Mouse (Mus musculus) hindlimb bud, embryonic 11.5 days (tissue): ENCODE data around the gene Lrrtm3.

Experiments used
- DNase-seq: peaks from one replicate; pipeline ENCODE4 v3.0.0-alpha.2; 2012; ENCODE audit warnings: low read depth, low spot score; ENCODE audit errors: extremely low spot score

Gene Lrrtm3

DNA sequence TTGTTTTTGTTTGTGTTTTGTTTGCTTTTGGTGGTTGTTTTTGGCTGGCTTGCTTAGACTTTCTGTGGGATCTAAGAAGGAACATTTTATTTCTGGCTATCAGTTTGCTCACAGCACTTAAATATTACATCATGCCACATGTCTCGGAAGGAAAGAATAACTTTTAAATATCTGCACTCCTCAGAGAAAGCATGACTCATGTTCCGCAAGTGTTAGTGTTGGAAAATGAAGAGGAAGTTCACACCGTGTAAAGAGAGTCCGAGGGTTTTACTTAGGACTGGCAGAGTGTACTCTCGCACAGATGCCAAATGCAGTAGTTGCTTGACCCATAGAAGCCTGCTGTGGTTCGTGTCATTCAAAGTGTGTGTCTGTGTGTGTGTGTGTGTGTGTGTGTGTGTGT lies 40.9 kb downstream of the Lrrtm3 start:
- DNase-seq: no peak

DNA sequence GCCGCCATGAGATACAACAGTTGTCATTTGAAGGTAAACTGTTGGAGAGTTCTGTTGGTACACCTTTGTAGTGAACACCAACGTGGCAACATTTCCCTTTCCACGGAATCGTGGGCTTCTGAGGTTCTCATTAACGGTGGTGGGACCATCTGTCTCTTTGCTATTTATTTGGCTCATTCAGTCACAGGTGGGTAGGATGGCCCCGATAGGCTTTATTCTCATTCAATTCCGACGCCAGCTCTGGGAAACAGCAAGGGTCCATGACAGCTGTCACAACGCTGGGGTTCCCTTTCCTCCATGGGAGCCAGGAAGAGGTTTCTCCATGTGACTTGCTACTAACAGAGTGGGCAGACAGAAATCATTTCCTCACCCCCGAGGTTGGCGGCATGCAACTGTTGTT lies 48.2 kb downstream of the Lrrtm3 start:
- DNase-seq: no peak

DNA sequence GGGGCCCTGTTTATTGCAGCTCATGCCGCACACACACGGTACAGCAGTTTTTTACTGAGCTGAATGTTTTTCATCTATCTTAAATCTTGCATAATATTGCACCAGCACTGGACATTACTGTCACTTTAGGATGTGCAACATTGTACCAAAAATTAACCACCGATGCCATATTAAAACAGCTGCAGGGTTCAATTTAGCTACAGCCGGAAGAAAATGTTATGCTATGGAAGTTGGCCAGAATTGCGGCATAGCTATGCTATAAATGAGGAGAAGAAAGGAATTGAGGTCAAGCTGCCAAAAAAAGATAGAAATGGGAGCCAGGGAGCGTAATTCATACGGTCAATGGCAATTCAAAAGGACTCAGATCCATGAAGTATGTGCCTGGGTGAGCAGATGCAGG lies 48.9 kb downstream of the Lrrtm3 start:
- DNase-seq: no peak

DNA sequence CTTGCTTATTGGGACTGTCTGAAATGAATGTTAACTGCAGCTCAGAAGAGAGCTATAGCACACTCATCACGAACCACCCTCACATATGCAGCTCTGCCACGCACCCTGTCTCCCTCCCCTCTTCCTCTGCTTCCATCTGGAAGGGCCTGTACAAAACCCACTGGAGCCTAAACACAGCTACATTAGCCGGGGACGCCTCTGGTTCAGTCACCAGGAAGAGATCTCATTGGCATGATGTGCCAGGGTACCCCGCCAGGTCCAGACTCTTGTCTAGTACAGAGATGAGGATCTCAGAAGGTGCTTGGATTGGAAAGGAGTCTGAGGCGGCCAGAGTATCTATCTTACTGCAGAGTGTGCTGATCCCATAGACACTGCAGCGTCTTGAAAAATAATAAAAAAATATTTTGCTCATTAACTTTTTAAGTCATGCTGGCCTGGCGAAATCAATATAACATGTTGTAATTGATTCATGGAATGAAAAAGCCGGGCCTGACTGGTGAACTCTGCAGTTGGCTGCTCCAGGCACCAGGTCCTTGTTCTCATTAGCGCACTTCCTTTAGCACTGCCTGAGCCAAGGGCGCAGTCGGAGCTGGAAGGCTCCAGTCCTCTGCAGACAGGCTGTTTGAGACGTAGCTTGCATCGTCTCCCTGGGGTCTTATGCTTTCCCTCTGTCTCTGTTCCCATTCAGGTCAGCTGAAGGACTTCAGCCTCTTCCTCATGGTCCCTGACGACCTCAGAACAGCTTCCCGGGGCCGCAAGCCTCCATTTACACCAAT lies 50.1 kb downstream of the Lrrtm3 start:
- DNase-seq: no peak

DNA sequence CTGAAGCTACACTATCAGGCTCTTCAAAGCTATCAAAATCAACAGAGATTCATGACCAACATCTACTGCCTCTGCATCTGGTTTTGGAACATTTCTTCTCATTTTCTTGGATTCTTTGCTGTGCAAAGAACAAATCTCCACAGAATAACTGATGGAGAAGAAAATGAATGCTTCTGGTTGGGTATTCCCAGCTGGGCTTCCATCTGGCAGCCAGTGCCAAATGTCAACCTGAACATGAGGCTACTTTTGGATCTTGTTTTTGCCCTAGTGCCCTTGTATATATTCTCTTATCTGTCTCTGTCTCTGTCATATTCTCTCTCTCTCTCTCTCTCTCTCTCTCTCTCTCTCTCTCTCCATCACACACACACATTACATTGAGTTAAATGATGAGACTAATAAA lies 59.2 kb downstream of the Lrrtm3 start:
- DNase-seq: no peak

DNA sequence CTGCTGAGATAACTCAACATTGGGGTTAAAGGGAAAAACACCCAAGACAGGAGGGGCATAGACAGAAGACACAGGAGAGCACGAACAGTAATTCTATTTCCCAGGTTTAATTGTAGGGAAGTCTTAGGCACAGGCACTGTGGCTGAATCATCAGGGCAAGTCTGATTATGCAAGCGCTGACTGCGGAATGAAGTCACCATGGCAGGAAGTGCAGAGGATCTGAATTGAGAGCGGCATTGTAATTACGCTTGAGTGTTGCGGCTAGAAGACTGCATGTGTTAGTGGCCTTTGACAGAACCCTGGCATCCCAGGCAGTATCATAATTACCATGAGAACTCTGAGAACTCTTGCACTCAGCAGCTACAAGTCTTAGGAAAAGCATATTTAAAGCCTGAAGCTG lies 66.7 kb downstream of the Lrrtm3 start:
- no peak for DNase-seq

DNA sequence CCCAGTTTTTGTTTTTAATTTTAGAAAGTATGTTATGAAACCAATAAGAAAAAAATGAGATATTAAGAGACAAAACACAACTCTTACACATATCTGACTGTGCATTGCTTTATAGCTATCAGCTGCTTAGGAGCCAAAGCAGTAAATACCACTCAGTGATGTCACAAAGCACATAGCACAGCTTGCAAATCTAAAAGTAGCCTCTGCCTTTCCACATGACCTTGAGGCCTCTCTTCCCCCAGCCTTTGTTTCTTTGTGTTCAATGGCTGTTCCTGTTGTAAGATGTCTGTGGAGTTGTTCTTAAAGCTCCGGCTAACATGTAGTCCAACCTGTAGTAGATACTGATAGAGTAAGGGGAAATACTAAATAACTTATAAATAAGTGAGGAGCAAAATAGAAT lies 69.7 kb downstream of the Lrrtm3 start:
- DNase-seq: no peak

DNA sequence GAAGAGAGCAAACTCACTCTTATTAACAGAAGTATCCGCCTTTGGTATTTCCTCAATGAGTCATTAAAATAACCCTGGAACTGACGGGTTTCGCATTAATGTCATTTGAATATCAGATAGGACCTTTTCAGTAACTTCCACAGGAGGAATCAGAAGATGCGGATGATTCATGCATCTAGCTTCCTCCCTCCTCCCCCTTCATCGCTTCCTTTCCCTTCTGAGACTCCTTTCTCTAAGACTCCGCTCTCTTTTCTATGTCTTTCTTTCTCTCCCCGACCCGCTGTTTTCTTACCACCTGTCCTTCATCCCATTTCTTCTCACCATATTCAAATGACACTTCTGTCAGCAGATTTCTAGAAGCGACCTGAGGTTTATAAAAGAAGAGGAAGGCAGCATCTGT lies 88.1 kb downstream of the Lrrtm3 start:
- no peak for DNase-seq

DNA sequence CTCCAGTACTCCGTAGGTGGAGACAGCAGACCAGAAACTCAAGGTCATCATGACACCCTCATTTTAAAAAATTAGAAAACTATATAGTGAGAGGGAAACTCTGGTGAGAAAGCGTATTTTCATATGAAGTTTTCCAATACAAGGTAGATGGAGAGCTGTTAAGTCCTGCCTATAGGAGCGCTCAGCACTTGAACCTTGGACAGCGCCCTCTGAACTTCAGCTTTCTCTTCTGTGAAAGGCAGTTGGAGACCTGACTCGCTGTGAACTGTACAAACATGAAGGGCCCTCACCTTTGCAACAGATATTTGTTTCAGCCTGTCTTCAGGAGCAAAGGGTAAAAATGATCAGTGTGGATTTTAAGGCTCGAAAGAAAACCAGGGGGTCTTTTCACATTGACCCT lies 88.5 kb downstream of the Lrrtm3 start:
- no peak for DNase-seq

DNA sequence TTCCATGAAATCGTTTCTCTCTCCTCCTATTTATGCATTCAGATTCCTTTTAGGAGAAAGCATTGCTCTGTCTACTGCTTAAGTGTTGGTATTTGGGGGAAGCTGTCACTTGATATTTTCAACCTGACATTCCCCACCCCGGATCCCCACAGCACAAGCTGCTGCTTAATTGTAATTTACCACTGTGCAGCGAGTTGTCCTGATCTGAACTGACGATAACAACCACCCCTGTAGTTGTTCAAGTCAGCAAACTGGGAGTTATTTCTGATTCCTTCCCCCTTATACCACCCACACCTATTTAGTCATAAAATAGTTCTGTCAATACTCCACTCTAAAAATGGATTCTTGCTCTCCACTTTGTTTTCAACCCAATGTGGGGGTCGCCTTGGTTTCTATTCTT lies 95.8 kb downstream of the Lrrtm3 start:
- no peak for DNase-seq

DNA sequence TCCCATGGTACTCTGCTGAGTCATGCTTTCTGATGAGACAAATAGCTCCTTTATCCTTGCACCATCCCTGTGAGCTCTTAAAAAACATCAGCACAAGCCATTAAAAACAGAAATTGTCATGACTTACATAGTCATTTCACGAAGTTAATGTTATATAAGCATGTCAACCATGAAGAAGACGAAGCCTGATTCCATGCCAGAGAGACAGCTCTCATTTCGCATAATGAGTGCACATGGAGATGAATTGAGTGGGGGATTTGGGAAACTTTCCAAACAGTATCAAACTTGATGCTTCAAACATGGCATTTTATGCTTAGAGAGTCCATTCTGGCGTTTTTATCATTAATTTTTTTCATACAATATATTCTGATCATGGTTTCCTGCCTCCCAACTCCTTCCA lies 104.5 kb downstream of the Lrrtm3 start:
- DNase-seq: no peak

DNA sequence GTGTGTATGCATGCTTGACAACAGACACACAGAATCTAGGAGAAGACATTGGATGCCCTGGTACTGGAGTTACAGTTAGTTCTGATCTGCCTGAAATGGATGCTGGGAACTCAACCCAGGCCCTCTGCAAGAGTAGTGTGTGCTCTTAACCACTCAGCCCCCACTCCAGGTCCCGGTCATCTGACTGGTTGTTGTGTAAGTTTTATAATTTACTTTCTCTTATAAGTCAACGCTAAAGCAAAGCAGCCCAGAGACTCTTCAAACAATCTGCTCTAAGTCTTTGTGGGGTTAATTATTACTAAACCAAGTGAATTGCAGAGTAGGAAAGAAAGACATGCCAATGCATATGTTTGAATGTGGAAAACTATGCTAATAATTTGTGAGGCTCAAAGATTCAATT lies 110.7 kb downstream of the Lrrtm3 start:
- DNase-seq: no peak

DNA sequence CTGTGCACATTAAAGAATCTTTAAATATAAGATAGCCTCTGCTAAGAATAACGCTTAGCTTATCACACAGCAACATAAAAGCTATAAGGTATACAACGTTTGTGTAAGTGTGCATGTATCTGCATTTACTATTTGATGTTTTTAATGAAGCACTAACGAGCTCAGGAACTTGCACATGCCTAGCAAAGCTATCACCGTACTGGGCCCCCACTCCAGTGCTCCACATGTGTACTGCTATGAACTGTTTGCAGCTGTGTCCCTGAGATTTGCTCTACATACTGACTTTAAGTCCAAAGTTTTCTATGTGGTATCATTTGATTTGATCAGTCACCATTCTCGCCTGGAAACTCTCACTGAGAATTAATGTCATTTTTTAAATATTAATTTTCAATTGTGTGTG lies 111.1 kb downstream of the Lrrtm3 start:
- DNase-seq: no peak

DNA sequence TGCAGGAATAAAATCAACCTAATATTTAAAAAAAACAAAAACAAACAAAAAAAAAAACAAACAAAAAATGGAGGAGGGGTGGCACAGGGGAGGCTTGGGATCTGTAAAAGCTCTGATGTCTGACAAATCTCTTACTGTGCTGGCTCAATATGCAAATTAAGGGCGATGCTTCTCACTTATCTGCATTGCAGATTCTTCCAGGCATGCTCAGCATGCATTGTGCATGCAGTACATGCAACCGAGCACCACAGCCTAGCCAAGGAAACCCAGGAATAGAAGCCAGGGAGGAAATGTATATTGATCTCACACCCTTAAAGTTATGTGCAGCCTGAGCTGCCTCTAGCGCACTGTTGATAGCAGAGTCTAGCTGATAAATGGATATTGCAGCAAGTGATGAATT lies 111.5 kb downstream of the Lrrtm3 start:
- no peak for DNase-seq

DNA sequence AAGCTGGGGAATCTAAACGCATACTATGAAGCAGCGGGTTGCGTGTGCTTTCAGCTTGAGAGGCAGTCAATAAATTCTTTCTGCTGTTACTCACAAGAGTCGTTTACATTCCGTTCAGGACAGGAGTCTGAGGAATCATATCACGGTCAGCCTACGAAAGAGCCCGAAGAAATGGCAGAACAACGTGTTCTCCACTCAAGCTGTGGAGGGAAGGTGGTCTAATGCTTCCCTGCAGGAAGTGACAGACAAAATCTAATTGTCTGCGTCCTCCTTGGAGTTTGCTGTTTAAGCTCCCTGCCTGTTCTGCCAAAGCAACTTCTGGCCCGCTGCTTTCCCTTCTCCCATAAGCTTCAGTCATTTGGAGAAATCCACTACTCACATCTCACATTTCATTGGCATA lies 112.0 kb downstream of the Lrrtm3 start:
- DNase-seq: no peak

DNA sequence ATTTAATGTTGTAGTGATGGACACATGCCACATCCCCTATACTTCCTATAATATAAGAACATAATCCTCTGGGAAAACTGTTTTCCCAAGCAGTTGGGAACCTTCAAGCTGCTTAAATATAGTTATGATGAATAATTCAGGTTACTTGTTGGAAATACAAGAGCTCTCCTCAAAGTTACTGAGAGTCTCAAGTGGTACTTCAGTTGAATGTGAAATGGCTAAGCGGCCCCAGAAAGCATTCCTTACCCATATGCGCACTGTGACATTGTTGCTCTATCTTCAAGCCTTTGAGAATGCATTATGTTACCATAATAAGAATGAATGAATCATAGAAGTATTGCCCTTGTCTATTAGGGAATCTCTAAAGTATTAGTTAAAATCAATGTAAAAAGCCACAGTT lies 117.8 kb downstream of the Lrrtm3 start:
- DNase-seq: no peak

DNA sequence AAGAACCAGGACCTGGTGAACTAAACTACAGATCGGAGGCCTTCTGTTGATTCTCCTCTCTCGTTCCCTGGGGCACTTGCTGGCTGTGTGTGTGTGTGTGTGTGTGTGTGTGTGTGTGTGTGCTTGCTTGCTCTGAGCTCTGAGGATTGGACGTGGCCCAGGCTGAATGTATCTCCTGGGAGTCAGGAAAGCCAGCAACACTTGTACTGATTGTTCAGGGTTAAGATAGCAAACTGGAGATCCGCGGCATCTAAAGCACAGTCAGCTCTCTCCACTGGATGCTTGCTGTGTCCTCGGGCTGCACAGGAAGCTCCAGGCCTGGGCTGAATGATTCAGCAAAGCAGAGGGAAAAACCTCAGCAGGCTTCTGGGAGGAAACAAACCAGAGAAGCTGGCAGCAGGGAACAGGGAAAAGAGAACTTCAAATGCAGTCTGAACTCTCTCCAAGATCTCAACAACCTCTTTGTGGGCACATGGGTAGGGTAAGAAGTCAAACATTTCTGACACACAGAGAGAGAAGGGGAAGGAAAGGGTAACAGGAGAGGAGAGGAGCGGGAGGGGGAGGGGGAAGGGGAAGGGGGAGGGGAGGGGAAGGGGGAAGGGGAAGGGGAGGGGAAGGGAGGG lies 135.7 kb downstream of the Lrrtm3 start:
- no peak for DNase-seq

DNA sequence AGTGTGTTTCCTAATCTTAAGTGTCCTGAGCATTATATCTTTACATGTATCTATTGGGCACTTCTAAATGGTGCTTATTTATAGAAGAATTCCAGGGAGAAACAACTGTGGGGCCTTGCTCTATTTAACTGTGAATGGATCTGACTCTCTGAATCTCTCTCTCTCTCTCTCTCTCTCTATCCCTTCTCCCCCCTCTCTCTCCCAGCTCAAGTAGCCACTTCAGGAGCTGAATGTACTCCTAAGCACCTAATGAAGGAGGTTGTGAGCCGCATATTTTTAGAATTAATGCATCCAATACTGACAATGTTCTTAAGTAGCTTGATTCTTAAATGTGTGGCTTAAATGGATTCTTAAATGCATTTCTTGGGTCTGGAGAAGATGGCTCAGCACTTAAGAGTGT lies 138.6 kb downstream of the Lrrtm3 start:
- no peak for DNase-seq

DNA sequence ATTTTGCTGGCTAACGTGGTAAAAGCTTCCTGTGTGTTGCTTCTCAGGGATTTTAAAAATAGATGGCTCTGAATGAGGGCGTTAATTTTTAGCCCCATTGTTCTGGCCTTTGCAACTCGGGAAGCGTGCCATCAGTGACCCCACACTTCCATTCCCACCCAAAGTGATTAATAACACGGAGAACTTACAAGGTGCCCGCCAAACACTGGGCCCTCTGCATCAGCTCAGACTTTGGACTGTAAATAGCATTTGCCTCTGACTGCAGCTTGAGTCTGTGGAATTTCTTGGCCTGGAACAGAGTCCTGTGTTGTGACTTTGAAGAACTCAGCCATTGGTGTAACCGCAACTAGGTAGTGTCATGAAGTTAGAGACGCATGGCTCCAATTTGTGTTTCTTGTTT lies 139.2 kb downstream of the Lrrtm3 start:
- no peak for DNase-seq

DNA sequence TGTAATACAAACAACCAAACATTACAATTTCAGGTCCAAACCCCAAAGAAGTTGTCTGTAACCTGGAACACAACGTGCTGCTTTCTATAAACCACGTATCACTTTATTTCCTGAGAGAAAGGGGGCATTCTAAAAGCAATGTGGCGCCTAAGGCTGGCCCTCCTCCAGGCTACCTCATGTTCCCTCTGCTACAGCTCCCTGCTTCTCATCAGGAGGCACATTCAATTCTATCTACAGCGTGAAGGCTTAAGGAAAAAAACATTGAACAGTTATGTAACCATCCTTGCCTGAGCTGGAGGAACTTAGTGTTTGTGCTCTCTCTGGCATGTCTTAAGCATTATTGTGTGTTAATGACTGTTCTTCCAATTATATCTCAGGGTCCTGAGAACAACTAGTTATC lies 142.8 kb downstream of the Lrrtm3 start:
- DNase-seq: no peak

DNA sequence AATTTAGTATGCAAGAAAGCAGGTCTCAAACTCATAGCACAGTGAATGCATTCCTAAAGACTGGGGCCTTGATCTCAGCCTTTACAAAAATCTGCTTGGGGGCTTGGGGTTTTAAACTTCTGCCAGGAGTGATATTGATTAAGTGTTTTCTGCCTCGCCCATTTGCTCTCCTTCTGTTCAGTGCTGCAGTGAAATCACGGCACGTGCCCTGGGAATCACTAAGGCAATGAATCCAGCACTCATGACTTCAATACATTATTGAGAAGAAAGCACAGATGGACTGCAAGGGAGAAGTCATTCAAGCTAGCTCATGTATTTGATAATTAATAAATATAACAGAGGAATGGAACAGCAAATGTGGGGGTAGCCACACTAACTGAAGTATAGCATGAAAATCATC lies 144.5 kb downstream of the Lrrtm3 start:
- no peak for DNase-seq

DNA sequence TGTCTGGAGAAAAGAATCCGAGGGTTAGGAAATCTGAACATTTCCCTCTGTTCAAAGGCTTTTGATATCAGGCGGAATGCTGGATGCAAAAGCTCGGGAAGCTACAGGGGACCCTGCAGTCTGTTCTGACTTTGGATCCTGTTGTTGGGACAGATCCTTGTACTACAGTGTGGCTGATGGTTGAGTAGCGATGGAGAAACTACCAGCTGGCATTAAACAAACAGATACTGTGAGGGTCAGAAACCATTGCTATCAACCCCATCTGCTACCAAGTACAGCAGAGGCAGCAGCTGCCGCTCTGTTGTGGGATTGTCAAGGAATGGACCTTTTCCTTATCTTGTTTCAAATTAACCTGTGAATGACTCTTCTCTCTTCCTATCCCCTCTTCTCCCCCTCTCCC lies 156.1 kb downstream of the Lrrtm3 start:
- DNase-seq: no peak

DNA sequence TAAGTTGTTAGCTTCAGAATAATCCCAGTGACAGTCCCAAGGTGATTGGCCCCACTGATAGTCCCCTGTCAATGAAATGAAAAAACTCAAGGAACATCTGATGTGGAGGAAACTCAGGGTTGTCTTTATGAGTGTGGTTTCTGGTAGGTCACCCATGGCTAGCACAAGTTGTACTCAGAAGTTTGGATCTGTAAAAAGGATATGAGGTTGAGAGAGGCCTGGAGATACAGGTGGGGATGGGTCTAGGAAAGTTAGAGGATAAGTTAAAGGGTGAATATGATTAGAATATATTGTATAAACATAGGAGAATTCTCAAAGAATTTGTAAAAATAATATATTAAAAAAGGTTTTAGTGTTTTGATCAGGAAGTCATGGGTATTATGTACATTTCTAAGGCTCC lies 162.7 kb downstream of the Lrrtm3 start, which contains the start of gene Gm10118:
Gm10118 (minus strand) TSS at position 101 of the 400 bp plus-strand sequence.
- DNase-seq: no peak
